13 mouse cellular contexts compared by ENCODE assay signal in genomic region chr12:3209163-3209562, GRCm38 (mm10).
DNase-seq lines count a peak whose midpoint lies in the region; ATAC-seq and TF ChIP-seq lines count a peak whose summit lies in the region.
"Had no signal": no experiment of that assay in that cellular context is flagged by ENCODE, and none has a peak within 500 bp of the region (broad histone marks: within the 10 kb centered on the region; RNA-seq: fewer than 3 reads in every experiment).

No protein-coding gene starts in this region.

- peak; percentile 40 for DNase-seq in adrenal gland, postnatal 14 days
- no peak for DNase-seq in adrenal gland, adult 18-20 months (ENCODE audit: low spot score in 2 of 2)
- DNase-seq in layer of hippocampus, adult 2 months (ENCODE audit: low spot score in 2 of 2): peak in 1 of 2 experiments; percentile 10
- no peak for DNase-seq in layer of hippocampus, adult 8-10 months (ENCODE audit: low spot score in 2 of 2)
- peak; percentile 22 for DNase-seq in A20 (ENCODE audit: low read depth, low spot score)
- DNase-seq in brain, adult 2 months (ENCODE audit: low read depth, low spot score): peak; percentile 1
- DNase-seq in thymus, postnatal 25 days: no peak
- DNase-seq: gastrocnemius, postnatal 25 days had no signal

- no peak overlapping the region for H3K4me3 ChIP-seq in layer of hippocampus, adult 2 months
- H3K4me3 ChIP-seq: embryonic facial prominence, embryonic 12.5 days; forebrain, embryonic 12.5 days; limb, embryonic 15.5 days had no signal

- peak; percentile 65 for TF ChIP-seq CTCF in layer of hippocampus, adult 2 months (conservative IDR thresholded peaks at IDR 0.05)

- no peak for ATAC-seq in monocyte, adult 5-6 weeks (replicated peaks; ENCODE audit: insufficient number of reproducible peaks, low FRiP score, low TSS enrichment, poor library complexity, severe bottlenecking)
- ATAC-seq: intestine, embryonic 16.5 days had no signal

- H3K27ac ChIP-seq in layer of hippocampus, adult 2 months: no peak overlapping the region
- H3K27ac ChIP-seq: embryonic facial prominence, embryonic 12.5 days; forebrain, embryonic 12.5 days; limb, embryonic 15.5 days had no signal

Comparison
In these comparisons a context has a peak if more than half of its experiments do, and no peak if none do; other contexts are left out.
1. DNase-seq: peak in adrenal gland, postnatal 14 days (single experiment), A20 (single experiment) and brain, adult 2 months (single experiment); none in adrenal gland, adult 18-20 months (0 of 2), layer of hippocampus, adult 8-10 months (0 of 2) and thymus, postnatal 25 days (single experiment).